Mouse (Mus musculus): ENCODE data around the gene Trdn.

The Trdn gene

GRCm38 (mm10) chr10:33375474-33376029 lies 295.2 kb downstream of the Trdn start:
- no peak for DNase-seq

All from cerebellum, postnatal 25 days (tissue).